Mouse (Mus musculus) embryonic stem cell, embryonic (primary cell): ENCODE measurements around the gene Ppp1r9a.

ENCODE experiments used
- CTCF ChIA-PET, 4 experiments: fragments of 300-600 bp in 2 of 4; fragments of 350-600 bp in 2 of 4; sonication (Branson Sonifier 250); formaldehyde crosslinking; loops; one replicate each; lab custom pipeline; 2022; ENCODE audit warnings: inconsistent platforms in 2 of 4; lab: Charles Lee
- POLR2A ChIA-PET, 4 experiments: fragments of 300-600 bp in 2 of 4; fragments of 350-600 bp in 2 of 4; sonication (Branson Sonifier 250); formaldehyde crosslinking; loops; one replicate each; lab custom pipeline; 2022; ENCODE audit warnings: antibody characterized with exemption in 4 of 4, inconsistent platforms in 1 of 4; lab: Charles Lee

Ppp1r9a gene

GRCm38 (mm10) chr6:4988688-4989087 is 86.0 kb downstream of the Ppp1r9a start:
- CTCF ChIA-PET: no interaction called here
- POLR2A ChIA-PET: interaction anchor here in 3 of 4 experiments (0.6 to 1.8 kb wide), 8 partner anchors 9 to 32 kb away, joined by 3 to 6 read pairs (median 3); no protein-coding TSS in a partner anchor

GRCm38 (mm10) chr6:4992308-4992707 is 89.6 kb downstream of the Ppp1r9a start:
- CTCF ChIA-PET: no interaction called here
- POLR2A ChIA-PET: no interaction called here

GRCm38 (mm10) chr6:4993600-4994160 is 91.0 kb downstream of the Ppp1r9a start:
- POLR2A ChIA-PET: interaction anchor here in 2 of 4 experiments (1.0 to 2.5 kb wide), 4 partner anchors 10 to 26 kb away, joined by 3 to 10 read pairs (median 5); no protein-coding TSS in a partner anchor

GRCm38 (mm10) chr6:4994161-4994919 is 91.6 kb downstream of the Ppp1r9a start:
- ChIA-PET POLR2A (interaction anchor here in 3 of 4 experiments (0.6 to 2.5 kb wide), 6 partner anchors 11 to 30 kb away, joined by 3 to 10 read pairs (median 4); no protein-coding TSS in a partner anchor), CTCF (interaction anchor here in 1 of 4 experiments (1.1 kb wide), 1 partner anchor 116 kb away, joined by 3 read pairs; no protein-coding TSS in a partner anchor)

More at GRCm38 (mm10) chr6:4993600-4994160, 91.0 kb downstream of the Ppp1r9a start:
- CTCF ChIA-PET: no interaction called here

GRCm38 (mm10) chr6:4997599-4997998 is 94.9 kb downstream of the Ppp1r9a start:
- CTCF ChIA-PET: interaction anchor here in 2 of 4 experiments (0.5 to 1.6 kb wide), 2 partner anchors 14 to 344 kb away, joined by 3 to 4 read pairs; no protein-coding TSS in a partner anchor

GRCm38 (mm10) chr6:4998929-4999328 is 96.2 kb downstream of the Ppp1r9a start:
- CTCF ChIA-PET: no interaction called here
- POLR2A ChIA-PET: interaction anchor here in 2 of 4 experiments (0.5 to 1.7 kb wide), 2 partner anchors 12 to 46 kb away, joined by 3 to 5 read pairs; no protein-coding TSS in a partner anchor

More at GRCm38 (mm10) chr6:4997599-4997998, 94.9 kb downstream of the Ppp1r9a start:
- POLR2A ChIA-PET: interaction anchor here in 2 of 4 experiments (0.6 to 1.7 kb wide), 3 partner anchors 11 to 14 kb away, joined by 3 to 5 read pairs (median 3); no protein-coding TSS in a partner anchor

GRCm38 (mm10) chr6:5000788-5001187 is 98.1 kb downstream of the Ppp1r9a start:
- ChIA-PET CTCF (interaction anchor here in 2 of 4 experiments (0.6 to 0.7 kb wide), 2 partner anchors 13 to 231 kb away, joined by 3 to 11 read pairs; no protein-coding TSS in a partner anchor), POLR2A (interaction anchor here in 2 of 4 experiments (0.6 to 1.4 kb wide), 3 partner anchors 10 to 101 kb away, joined by 3 to 5 read pairs (median 3); no protein-coding TSS in a partner anchor)

GRCm38 (mm10) chr6:5005491-5006275 is 103.0 kb downstream of the Ppp1r9a start:
- ChIA-PET POLR2A (interaction anchor here in 2 of 4 experiments (0.9 to 3.9 kb wide), 6 partner anchors 11 to 321 kb away, joined by 3 to 27 read pairs (median 4); no protein-coding TSS in a partner anchor), CTCF (interaction anchor here in 1 of 4 experiments (0.7 to 0.9 kb wide), 2 partner anchors 25 to 1650 kb away, joined by 3 read pairs; no protein-coding TSS in a partner anchor)

- ChIA-PET CTCF (interaction anchor here in 2 of 4 experiments (0.6 to 0.9 kb wide), 2 partner anchors 9 to 26 kb away, joined by 3 read pairs; no protein-coding TSS in a partner anchor), POLR2A (interaction anchor here in 2 of 4 experiments (0.9 to 3.9 kb wide), 7 partner anchors 11 to 321 kb away, joined by 3 to 27 read pairs (median 4); no protein-coding TSS in a partner anchor)
Observed at GRCm38 (mm10) chr6:5006283-5006946, 103.7 kb downstream of the Ppp1r9a start.

GRCm38 (mm10) chr6:5008166-5008565 is 105.4 kb downstream of the Ppp1r9a start:
- ChIA-PET POLR2A (interaction anchor here in 3 of 4 experiments (0.8 to 3.9 kb wide), 7 partner anchors 9 to 116 kb away, joined by 3 to 27 read pairs (median 6); no protein-coding TSS in a partner anchor), CTCF (interaction anchor here in 1 of 4 experiments (0.7 kb wide), 1 partner anchor 30 kb away, joined by 3 read pairs; no protein-coding TSS in a partner anchor)

- POLR2A ChIA-PET: interaction anchor here in 2 of 4 experiments (1.4 to 3.9 kb wide), 5 partner anchors 8 to 116 kb away, joined by 3 to 27 read pairs (median 6); no protein-coding TSS in a partner anchor
- CTCF ChIA-PET: interaction anchor here in 1 of 4 experiments (0.7 kb wide), 1 partner anchor 31 kb away, joined by 3 read pairs; no protein-coding TSS in a partner anchor
Observed at GRCm38 (mm10) chr6:5008603-5009002, 105.9 kb downstream of the Ppp1r9a start.

- CTCF ChIA-PET: interaction anchor here (0.6 to 1.8 kb wide), 6 partner anchors 13 to 326 kb away, joined by 3 to 10 read pairs (median 3); no protein-coding TSS in a partner anchor
- POLR2A ChIA-PET: interaction anchor here (0.6 to 3.0 kb wide), 29 partner anchors 8 to 262 kb away, joined by 3 to 16 read pairs (median 4); no protein-coding TSS in a partner anchor
Observed at GRCm38 (mm10) chr6:5010553-5011416, 108.1 kb downstream of the Ppp1r9a start.

- ChIA-PET CTCF (no interaction called here), POLR2A (interaction anchor here in 1 of 4 experiments (2.1 to 3.0 kb wide), 2 partner anchors 14 to 119 kb away, joined by 4 to 16 read pairs; no protein-coding TSS in a partner anchor)
Observed at GRCm38 (mm10) chr6:5012794-5013193, 110.1 kb downstream of the Ppp1r9a start.

GRCm38 (mm10) chr6:5014567-5014966 is 111.8 kb downstream of the Ppp1r9a start:
- CTCF ChIA-PET: no interaction called here
- POLR2A ChIA-PET: interaction anchor here in 1 of 4 experiments (1.0 to 5.5 kb wide), 3 partner anchors 8 to 12 kb away, joined by 3 to 27 read pairs (median 3); no protein-coding TSS in a partner anchor

- POLR2A ChIA-PET: interaction anchor here in 2 of 4 experiments (0.6 to 5.5 kb wide), 7 partner anchors 8 to 240 kb away, joined by 3 to 27 read pairs (median 3); no protein-coding TSS in a partner anchor
- CTCF ChIA-PET: interaction anchor here in 1 of 4 experiments (0.6 kb wide), 1 partner anchor 9 kb away, joined by 3 read pairs; no protein-coding TSS in a partner anchor
Observed at GRCm38 (mm10) chr6:5015173-5015572, 112.5 kb downstream of the Ppp1r9a start.
